Mouse (Mus musculus) neural tube, embryonic 15.5 days (tissue): Measurements from ENCODE around the gene Slc16a4. TPM values are rescaled to one million over a fixed set of nuclear protein-coding genes. Genes with fewer than 3 reads are reported as not detected.
"Not testable (repeated sequence)": the region's sequence is repeated elsewhere in the genome, so short reads cannot be mapped to it uniquely, and the experiment has no call there.

Source experiments
- ATAC-seq: fragments of 200-750 bp; cut with Nextera tagmentation; 2 replicates; pipeline ENCODE4 v1.8.0; 2017; ENCODE audit warnings: mild to moderate bottlenecking, moderate TSS enrichment, moderate library complexity; ENCODE audit not compliant: low FRiP score
- H3K27ac ChIP-seq: fragments of 300-500 bp; sonication (generic); replicated peaks from 2 replicates; pipeline ENCODE4 v1.5.1; 2015; ENCODE audit warnings: mild to moderate bottlenecking, inconsistent platforms
- H3K27me3 ChIP-seq: fragments of 300-500 bp; sonication (generic); replicated peaks from 2 replicates; pipeline ENCODE4 v1.6.1; 2015; ENCODE audit warnings: inconsistent platforms
- H3K36me3 ChIP-seq: fragments of 300-500 bp; sonication (generic); 2 replicates; pipeline ENCODE4 v1.6.1; 2015; ENCODE audit warnings: inconsistent platforms
- H3K4me1 ChIP-seq: fragments of 300-500 bp; sonication (generic); 2 replicates; pipeline ENCODE4 v1.6.1; 2015; ENCODE audit warnings: inconsistent platforms
- H3K4me2 ChIP-seq: fragments of 300-500 bp; sonication (generic); 2 replicates; pipeline ENCODE4 v1.6.1; 2015; ENCODE audit warnings: inconsistent platforms, mild to moderate bottlenecking, moderate library complexity
- H3K4me3 ChIP-seq: fragments of 300-500 bp; sonication (generic); replicated peaks from 2 replicates; pipeline ENCODE4 v1.5.1; 2015; ENCODE audit warnings: mild to moderate bottlenecking, inconsistent platforms
- H3K9ac ChIP-seq: fragments of 300-500 bp; sonication (generic); replicated peaks from 2 replicates; pipeline ENCODE4 v1.6.1; 2015; ENCODE audit warnings: mild to moderate bottlenecking, inconsistent platforms
- H3K9me3 ChIP-seq: fragments of 300-500 bp; sonication (generic); replicated peaks from 2 replicates; pipeline ENCODE4 v1.6.1; 2016; ENCODE audit warnings: inconsistent platforms
- WGBS: fragments of 180-500 bp; shearing (Covaris S2); methylation state at CpG from one replicate; pipeline ENCODE4 v1.1.7; 2015; ENCODE audit warnings: mixed read lengths; 5-methylcytosine and 5-hydroxymethylcytosine counted together
- polyA plus RNA-seq: library from polyadenylated mRNA; unstranded; fragments of >200 nt; fragmentation: Nextera tagmentation; extraction: Ambion mirVana; gene quantifications from 2 replicates; pipeline ENCODE4 v1.2.1, GENCODE M21; 2015

Gene Slc16a4
- polyA plus RNA-seq, 1 experiment from 2014 or later: 2.1 TPM

DNA sequence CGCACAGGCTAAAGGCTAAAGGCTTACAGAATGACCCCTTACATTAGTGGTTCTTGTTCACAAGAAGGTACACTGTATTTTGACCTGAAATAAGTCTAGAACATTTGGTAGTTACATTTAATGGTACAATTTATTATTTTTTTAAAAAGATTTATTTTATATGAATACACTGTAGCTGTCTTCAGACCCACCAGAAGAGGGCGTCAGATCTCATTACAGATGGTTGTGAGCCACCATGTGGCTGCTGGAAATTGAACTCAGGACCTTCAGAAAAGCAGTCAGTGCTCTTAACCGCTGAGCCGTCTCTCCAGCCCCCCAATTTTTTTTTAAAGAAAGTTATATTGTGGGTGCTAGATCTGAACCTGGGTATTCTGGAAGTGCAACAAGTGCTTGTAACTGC, 5.9 kb downstream of the Slc16a4 start:
- 76% methylated on average over 4 of the region's 4 CpGs for WGBS
- H3K27me3 ChIP-seq, H3K4me3 ChIP-seq, H3K27ac ChIP-seq, H3K36me3 ChIP-seq, H3K9ac ChIP-seq, ATAC-seq, H3K9me3 ChIP-seq, H3K4me1 ChIP-seq, H3K4me2 ChIP-seq: not testable (repeated sequence)

DNA sequence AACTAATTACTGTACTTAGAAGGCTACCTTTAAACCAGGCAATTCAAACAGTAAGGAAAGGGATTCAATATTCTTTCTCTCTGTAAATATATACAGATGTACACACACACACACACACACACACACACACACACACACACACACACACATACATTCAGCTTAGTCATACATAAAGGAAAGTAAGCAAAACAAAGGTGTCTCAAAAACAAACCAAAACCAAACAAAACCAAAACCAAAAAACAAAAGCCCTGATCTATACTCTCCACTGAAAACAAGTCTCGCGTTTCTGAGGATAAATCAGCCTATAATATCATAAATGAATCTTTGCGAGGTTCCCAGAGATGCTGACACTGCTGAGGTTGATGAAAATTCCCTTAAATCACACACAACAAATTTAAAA, 26.3 kb downstream of the Slc16a4 start:
- Histone ChIP-seq H3K9ac (no peak overlapping the region), H3K36me3 (no peaks in the 10 kb centered on the region), H3K4me3 (no peak overlapping the region), H3K27ac (no peak overlapping the region), H3K27me3 (no peaks in the 10 kb centered on the region), H3K4me1 (peaks cover 7% of the 10 kb centered on the region), H3K9me3 (no peaks in the 10 kb centered on the region), H3K4me2 (no peak overlapping the region)
- no peak for ATAC-seq
- WGBS: 91% methylated on average over 3 of the region's 3 CpGs

DNA sequence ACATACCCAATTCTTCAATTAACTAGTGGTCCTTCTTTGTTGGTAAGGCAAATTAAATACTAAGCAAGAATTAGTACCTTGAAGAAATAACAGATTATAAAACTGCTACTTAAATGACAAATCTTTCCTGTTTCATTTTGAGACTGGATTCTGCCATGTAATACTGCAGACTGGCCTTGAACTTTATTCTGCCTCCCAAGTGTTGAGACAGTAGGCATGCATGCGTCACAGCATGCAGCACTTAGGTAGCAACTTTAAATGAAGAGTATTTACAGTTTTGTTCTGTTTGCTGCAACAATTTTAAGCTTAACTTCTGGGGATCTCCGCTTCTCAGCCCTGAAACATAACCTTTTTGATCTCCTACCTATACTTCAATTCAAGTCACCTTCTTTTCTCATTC, 30.1 kb downstream of the Slc16a4 start:
- H3K9ac ChIP-seq: no peak overlapping the region
- peaks cover 28% of the 10 kb centered on the region for H3K4me1 ChIP-seq
- H3K4me3 ChIP-seq: no peak overlapping the region
- H3K4me2 ChIP-seq: no peak overlapping the region
- no peaks in the 10 kb centered on the region for H3K9me3 ChIP-seq
- WGBS: 95% methylated on average over 2 of the region's 2 CpGs
- H3K36me3 ChIP-seq: peaks cover 10% of the 10 kb centered on the region; the same call in 1 of the 2 replicates
- no peak for ATAC-seq
- no peaks in the 10 kb centered on the region for H3K27me3 ChIP-seq
- no peak overlapping the region for H3K27ac ChIP-seq

DNA sequence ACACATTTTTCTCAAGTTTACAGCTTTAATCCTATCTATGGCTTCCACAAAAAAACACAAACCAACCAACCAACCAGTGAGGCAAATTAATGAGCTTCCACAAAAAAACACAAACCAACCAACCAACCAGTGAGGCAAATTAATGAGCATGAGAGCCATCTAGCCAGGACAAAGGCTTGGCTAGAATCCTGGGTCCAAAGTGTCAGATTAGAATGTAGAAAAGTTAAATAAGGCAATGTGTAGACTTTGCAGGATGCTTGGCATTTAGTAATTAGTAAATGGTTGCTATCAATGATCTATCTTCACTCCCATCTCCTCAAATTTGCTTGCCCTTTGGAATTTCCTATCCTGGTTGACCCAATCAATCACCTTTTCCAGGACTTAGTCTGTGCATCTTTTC, 30.7 kb downstream of the Slc16a4 start:
- H3K4me1 ChIP-seq: peaks cover 28% of the 10 kb centered on the region
- no peak overlapping the region for H3K4me2 ChIP-seq
- no peak overlapping the region for H3K9ac ChIP-seq
- no peak overlapping the region for H3K4me3 ChIP-seq
- H3K9me3 ChIP-seq: no peaks in the 10 kb centered on the region
- H3K27me3 ChIP-seq: no peaks in the 10 kb centered on the region
- no peak for ATAC-seq
- no peak overlapping the region for H3K27ac ChIP-seq
- peaks cover 10% of the 10 kb centered on the region; the same call in 1 of the 2 replicates for H3K36me3 ChIP-seq

DNA sequence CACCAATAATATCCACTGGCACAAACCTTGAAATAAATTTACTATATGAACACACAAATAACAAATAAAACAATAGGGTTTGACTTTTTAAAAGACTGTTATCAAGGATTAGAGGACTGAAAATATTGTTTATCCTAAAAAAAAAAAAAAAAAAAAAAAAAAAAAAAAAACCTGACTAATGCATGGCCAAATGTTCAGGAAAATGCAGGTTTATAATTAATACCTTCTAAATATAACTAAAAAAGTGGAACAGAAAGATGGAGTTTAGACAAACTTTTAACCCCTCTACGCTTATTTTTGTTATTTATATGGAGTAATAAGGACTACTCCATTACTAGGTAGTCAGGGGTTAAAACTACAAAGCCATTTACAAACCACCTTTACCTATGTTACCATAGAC, 35.4 kb downstream of the Slc16a4 start:
- peaks cover 47% of the 10 kb centered on the region for H3K4me1 ChIP-seq
- H3K4me2 ChIP-seq: no peak overlapping the region
- no peaks in the 10 kb centered on the region for H3K9me3 ChIP-seq
- H3K27ac ChIP-seq: no peak overlapping the region
- H3K36me3 ChIP-seq: peaks cover 22% of the 10 kb centered on the region
- no peaks in the 10 kb centered on the region for H3K27me3 ChIP-seq
- no peak overlapping the region for H3K9ac ChIP-seq
- 98% methylated on average over 1 of the region's 1 CpGs for WGBS
- H3K4me3 ChIP-seq: no peak overlapping the region
- no peak for ATAC-seq

DNA sequence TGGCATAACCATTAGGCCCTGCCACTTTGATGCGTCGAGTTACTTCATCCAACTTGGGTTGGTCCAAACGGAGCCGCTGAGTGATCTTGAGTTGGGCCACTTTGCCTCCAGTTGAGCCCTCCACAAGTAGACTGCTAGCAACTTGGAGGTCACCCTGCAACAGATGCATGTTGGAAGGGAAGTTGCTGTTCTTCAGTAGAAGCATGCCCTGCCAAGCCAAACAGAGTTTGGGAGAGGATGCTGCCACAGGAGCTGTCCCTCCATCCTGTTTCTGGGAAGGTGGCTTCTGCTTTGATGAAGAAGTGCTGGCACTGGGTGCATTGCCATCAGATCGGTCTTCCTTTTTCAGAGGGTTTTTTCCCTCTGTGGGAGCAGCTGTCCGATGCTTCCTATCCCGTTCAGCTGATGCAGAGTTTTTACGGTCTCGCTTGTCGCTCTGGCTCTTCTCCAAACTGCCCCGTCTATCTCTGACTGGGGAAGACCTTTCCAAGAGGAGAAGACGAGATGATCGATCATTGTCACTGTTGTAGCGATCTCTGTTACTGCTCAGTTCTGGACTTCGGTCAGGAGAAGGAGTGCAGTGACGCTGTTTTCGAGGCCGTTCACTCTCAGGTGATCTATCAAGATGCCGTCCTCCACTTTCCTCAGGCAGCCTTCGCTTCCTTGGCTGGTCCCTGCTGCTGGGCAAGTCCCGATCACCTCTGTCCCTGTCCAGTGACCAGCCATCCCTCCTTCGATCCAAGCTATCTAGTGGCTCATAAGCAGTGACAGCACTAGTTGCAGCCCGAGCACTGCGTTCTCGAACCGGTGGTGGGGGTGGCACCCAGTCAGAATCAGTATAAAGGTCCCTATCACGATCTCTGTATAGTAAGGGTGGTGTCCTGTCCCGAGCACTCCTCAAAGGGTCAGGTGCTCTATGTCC, 39.7 kb downstream of the Slc16a4 start:
- Histone ChIP-seq H3K9ac (0 out of 2 replicates have a peak overlapping the region, but pooled peaks have one; percentile 80), H3K4me2 (peak overlapping the region; percentile 97), H3K4me1 (peaks cover 36% of the 10 kb centered on the region), H3K27ac (no peak overlapping the region), H3K4me3 (peak overlapping the region; percentile 90), H3K36me3 (peaks cover 13% of the 10 kb centered on the region), H3K27me3 (no peaks in the 10 kb centered on the region), H3K9me3 (no peaks in the 10 kb centered on the region)
- WGBS: 64% methylated on average over 28 of the region's 28 CpGs
- no peak for ATAC-seq

DNA sequence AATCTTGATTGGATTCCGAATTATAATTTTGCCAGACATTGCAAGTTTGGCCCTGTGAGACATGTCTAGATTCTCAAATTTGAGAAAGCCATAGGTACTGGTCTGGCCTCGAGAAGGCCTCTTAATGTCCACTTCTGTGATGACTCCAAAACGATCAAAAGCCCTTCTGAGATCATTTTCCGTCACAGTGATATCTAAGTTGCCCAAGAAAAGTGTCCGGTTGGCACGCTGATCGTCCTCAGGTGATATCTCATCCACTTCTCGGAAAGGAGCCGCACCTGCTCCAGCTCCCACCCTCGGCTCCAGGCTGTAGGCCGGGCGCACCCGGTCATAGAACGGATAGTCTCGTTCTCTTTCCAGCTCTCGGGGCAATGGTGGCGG, 40.7 kb downstream of the Slc16a4 start:
- Histone ChIP-seq H3K27me3 (no peaks in the 10 kb centered on the region), H3K4me2 (peak overlapping the region; percentile 97), H3K4me1 (peaks cover 35% of the 10 kb centered on the region), H3K4me3 (peak overlapping the region; percentile 90), H3K9me3 (no peaks in the 10 kb centered on the region), H3K9ac (peak overlapping the region; percentile 80), H3K27ac (peak overlapping the region; percentile 91), H3K36me3 (peaks cover 13% of the 10 kb centered on the region)
- 22% methylated on average over 17 of the region's 17 CpGs for WGBS
- no peak for ATAC-seq

DNA sequence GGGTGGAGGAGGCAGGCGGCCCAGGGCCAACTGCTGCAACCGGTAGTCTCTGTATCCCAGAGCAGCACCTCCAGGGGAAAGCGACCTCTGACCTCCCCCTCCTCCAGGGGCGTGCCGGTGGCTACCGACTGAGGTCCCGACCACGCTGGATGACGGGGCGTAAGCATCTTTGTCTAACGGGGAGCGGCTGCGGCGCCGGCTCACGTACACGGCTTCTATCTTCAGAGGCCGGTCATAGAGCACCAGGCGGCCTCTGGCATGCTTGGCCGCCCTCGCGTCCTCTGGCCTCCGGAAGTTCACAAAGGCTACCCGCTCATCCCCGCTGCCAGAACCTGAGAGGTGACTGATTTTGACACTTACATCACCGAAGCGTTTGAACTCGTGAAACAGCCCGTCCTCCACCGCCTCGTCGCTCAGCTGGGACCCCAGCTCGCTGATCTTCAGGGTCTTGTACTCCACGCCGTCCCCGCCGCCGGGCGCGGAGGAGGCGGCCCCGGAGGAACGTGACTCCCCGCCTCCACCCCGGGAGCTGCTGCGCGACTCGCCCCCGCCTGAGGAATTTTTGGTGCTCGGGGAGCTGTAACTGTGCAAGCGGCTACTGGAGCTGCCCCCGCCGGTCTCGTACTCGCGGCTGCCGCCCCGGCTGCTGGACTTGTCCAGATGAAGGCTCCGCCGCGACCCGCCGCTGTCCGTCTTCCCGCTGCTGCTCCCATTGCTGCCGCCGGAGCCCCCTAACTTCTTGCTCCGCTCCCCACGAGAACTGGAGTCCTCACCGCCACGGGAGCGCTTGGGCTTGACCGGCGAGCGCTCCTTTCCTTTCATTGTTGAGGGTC, 41.3 kb downstream of the Slc16a4 start:
- Histone ChIP-seq H3K9ac (peak overlapping the region; percentile 80), H3K27me3 (no peaks in the 10 kb centered on the region), H3K27ac (peak overlapping the region; percentile 91), H3K36me3 (peaks cover 13% of the 10 kb centered on the region), H3K9me3 (no peaks in the 10 kb centered on the region), H3K4me1 (peaks cover 35% of the 10 kb centered on the region), H3K4me2 (peak overlapping the region; percentile 97), H3K4me3 (peak overlapping the region; percentile 90)
- peak; percentile 9 for ATAC-seq
- WGBS: under 1% methylated on average over 73 of the region's 75 CpGs

DNA sequence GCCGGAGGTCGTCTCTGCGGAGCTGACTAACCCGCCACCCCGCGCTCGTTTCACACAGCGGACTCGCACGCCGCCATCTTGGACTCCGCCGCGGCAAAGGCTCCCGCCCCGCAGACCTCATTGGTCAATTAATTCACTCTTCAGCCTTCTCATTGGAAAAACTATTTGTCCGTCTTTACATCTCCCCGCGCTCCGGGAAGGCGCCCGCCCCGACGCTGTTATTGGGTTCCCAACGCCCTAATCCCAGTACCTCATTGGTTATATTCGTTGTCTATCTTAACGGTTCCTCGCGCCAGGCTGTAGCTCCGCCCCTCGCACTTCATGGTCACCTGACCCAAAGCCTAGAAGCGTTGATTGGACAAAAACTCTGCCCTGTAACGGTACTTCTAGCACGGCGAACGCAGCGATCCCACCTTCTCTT, 41.9 kb downstream of the Slc16a4 start:
- Histone ChIP-seq H3K4me1 (peaks cover 32% of the 10 kb centered on the region), H3K36me3 (peaks cover 13% of the 10 kb centered on the region), H3K9ac (peak overlapping the region; percentile 80), H3K27ac (peak overlapping the region; percentile 93), H3K27me3 (no peaks in the 10 kb centered on the region), H3K4me3 (peak overlapping the region; percentile 90), H3K9me3 (no peaks in the 10 kb centered on the region), H3K4me2 (peak overlapping the region; percentile 97)
- peak; percentile 98 for ATAC-seq
- under 1% methylated on average over 37 of the region's 37 CpGs for WGBS

DNA sequence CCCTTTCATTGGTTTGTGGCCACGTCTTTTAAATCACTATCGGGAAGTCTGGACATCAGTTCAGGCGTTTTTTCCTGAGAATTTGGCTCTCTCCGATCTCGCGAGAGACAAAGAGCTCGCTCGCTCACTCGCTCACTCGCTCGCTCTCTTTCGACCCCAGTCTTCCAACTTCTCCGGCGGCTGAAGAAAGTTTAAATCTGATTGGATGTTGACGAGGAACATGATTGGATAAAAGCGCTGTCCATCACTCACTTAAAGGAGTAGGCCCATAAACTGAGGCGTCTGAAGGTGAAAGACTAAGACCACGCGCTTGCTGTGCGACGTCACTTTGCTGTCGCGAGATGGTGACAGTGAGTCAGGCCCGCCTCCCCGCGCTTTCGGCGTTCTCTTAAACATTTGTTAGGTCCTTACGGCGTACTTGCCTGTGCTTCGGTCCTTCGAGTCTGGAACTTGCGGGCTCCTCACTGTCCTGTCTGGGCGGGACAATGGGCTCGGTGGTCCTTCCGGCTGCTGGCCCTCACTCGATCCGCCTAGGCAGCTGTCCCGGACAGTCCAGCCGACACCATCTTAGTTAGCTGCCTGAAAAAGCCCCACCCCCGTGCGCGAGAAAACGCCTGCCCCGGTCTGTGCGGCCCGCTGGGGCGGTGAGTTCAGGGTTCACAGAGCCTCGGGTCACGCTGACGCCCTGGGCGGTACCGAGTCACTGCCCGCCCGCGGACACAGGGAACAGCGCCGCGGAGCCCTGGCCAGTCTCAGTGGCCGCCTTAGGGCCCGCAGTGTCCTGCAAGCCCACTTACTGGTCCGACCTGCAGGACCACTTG, 42.6 kb downstream of the Slc16a4 start, which contains the start of gene Rbm15:
Rbm15 (minus strand) TSS at position 293 of the 821 bp plus-strand sequence.
- Histone ChIP-seq H3K4me1 (peaks cover 31% of the 10 kb centered on the region), H3K27ac (peak within 1 kb of the TSS; percentile 93), H3K27me3 (no peaks in the 10 kb centered on the region), H3K36me3 (peaks cover 13% of the 10 kb centered on the region), H3K4me2 (peak within 1 kb of the TSS; percentile 97), H3K9me3 (no peaks in the 10 kb centered on the region), H3K9ac (peak within 1 kb of the TSS; percentile 80), H3K4me3 (peak within 1 kb of the TSS; percentile 90)
- ATAC-seq: peak; percentile 96
- WGBS: under 1% methylated on average over 62 of the region's 62 CpGs
